Mouse (Mus musculus): ENCODE results near the gene Sytl2.

DNA sequence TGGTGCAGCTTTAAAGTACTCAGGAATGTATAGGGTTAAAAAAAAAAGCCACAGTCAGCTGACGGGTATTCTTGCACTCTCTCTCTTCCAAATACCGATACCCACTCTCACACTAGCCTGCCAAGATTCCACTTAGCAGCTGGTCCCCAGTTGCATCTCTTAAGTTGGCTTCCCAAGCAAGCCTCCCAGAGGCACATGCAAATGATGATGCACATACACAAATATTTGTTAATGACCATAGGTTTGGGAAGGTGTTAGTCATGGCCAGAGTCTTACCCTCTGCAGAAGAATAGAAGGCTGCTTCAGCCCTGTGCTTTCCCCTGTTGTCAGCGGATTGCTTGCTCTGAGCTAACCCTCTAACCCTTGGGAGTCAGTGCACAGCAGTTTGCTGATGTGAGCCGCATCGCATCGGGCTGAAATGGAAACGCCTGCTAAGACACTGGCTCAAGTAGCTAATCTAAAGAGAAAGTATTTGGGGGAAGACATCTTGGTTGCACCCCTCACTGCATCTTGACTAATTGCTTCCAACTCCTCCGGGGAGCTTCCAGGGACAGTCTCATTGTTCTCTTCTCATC is 84.9 kb downstream of the Sytl2 start:
- no peak for TF ChIP-seq SIN3A (IDR thresholded peaks at IDR 0.05; ENCODE audit: low read length)
- no peak for TF ChIP-seq POLR2AphosphoS2 (IDR thresholded peaks at IDR 0.05; ENCODE audit: low read length)
